9 mouse cellular contexts compared by ENCODE assay signal in the genomic region with DNA sequence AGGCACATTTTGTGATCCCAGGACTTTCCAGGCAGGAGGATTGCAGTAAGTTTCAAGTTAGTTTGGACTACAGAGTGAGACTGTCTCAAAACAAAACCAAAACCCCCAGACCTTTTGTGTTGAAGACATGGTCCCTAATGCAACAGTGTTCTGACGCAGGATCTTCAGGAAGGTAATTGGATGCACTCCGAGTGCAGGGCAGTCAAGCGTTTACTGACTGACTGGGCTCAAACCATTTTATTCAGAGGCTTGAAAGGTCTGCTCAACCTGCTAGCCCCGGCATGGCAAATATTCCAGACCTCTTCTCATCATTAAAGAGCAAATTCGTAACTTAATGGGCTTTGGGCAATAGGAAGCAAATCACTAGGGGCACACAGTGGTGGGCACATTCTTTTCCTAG. TPM values are rescaled to one million over a fixed set of nuclear protein-coding genes. Genes with fewer than 3 reads are reported as not detected.
DNase-seq lines count a peak whose midpoint lies in the region; ATAC-seq and TF ChIP-seq lines count a peak whose summit lies in the region.
"Had no signal": no experiment of that assay in that cellular context is flagged by ENCODE, and none has a peak within 500 bp of the region (broad histone marks: within the 10 kb centered on the region; RNA-seq: fewer than 3 reads in every experiment).

No protein-coding gene starts in this region.

- H3K27me3 ChIP-seq in heart, embryonic 15.5 days = no peaks in the 10 kb centered on the region
- no peaks in the 10 kb centered on the region for H3K27me3 ChIP-seq in midbrain, embryonic 11.5 days (ENCODE audit: control insufficient read depth, insufficient read depth, low read length)
- no peaks in the 10 kb centered on the region for H3K27me3 ChIP-seq in midbrain, embryonic 13.5 days
- H3K27me3 ChIP-seq in liver, embryonic 14.5 days (ENCODE audit: control insufficient read depth, insufficient read depth, low read length) = no peaks in the 10 kb centered on the region
- H3K27me3 ChIP-seq: midbrain, embryonic 12.5 days had no signal

- no peaks in the 10 kb centered on the region for H3K9me3 ChIP-seq in heart, embryonic 15.5 days (replicated peaks)
- H3K9me3 ChIP-seq in midbrain, embryonic 11.5 days (ENCODE audit: control insufficient read depth, low read length) = no peaks in the 10 kb centered on the region
- no peaks in the 10 kb centered on the region for H3K9me3 ChIP-seq in midbrain, embryonic 13.5 days
- H3K9me3 ChIP-seq in liver, embryonic 14.5 days (ENCODE audit: control insufficient read depth, low read length) = no peaks in the 10 kb centered on the region
- H3K9me3 ChIP-seq: midbrain, embryonic 12.5 days had no signal

- ATAC-seq in heart, embryonic 15.5 days (replicated peaks; ENCODE audit: insufficient number of reproducible peaks, insufficient read depth, low FRiP score, low read depth) = no peak
- ATAC-seq in midbrain, embryonic 11.5 days (ENCODE audit: low FRiP score) = no peak
- ATAC-seq in midbrain, embryonic 13.5 days = no peak
- ATAC-seq in liver, embryonic 14.5 days (ENCODE audit: insufficient read depth) = no peak

- no peak for TF ChIP-seq EP300 in liver, embryonic 14.5 days (IDR thresholded peaks at IDR 0.05; ENCODE audit: low read depth)

- H3K4me3 ChIP-seq in heart, embryonic 15.5 days = no peak overlapping the region
- H3K4me3 ChIP-seq in midbrain, embryonic 11.5 days (ENCODE audit: low read depth, low read length) = no peak overlapping the region
- no peak overlapping the region for H3K4me3 ChIP-seq in midbrain, embryonic 13.5 days (replicated peaks)
- no peak overlapping the region for H3K4me3 ChIP-seq in liver, embryonic 14.5 days (ENCODE audit: insufficient read depth in 1 of 2, low read depth in 2 of 2, low read length in 2 of 2)
- H3K4me3 ChIP-seq: midbrain, embryonic 12.5 days had no signal

- TF ChIP-seq CTCF in liver, embryonic 14.5 days (IDR thresholded peaks at IDR 0.05; ENCODE audit: low read depth) = no peak

- no peaks in the 10 kb centered on the region for H3K36me3 ChIP-seq in heart, embryonic 15.5 days
- H3K36me3 ChIP-seq in midbrain, embryonic 11.5 days (ENCODE audit: control insufficient read depth, insufficient read depth, low read length) = peaks cover 5% of the 10 kb centered on the region
- peaks cover 31% of the 10 kb centered on the region for H3K36me3 ChIP-seq in midbrain, embryonic 13.5 days
- peaks cover 48% of the 10 kb centered on the region for H3K36me3 ChIP-seq in liver, embryonic 14.5 days (replicated peaks; ENCODE audit: control insufficient read depth, insufficient read depth, low read depth)

- no peak overlapping the region for H3K9ac ChIP-seq in heart, embryonic 15.5 days
- no peak overlapping the region for H3K9ac ChIP-seq in midbrain, embryonic 11.5 days (ENCODE audit: low read length)
- H3K9ac ChIP-seq in midbrain, embryonic 13.5 days (replicated peaks) = no peak overlapping the region
- H3K9ac ChIP-seq in liver, embryonic 14.5 days (replicated peaks) = no peak overlapping the region; the same call in 1 of the 2 replicates
- H3K9ac ChIP-seq: midbrain, embryonic 12.5 days had no signal

- peak overlapping the region; percentile 88 for H3K27ac ChIP-seq in heart, embryonic 15.5 days
- H3K27ac ChIP-seq in midbrain, embryonic 11.5 days (ENCODE audit: low read depth, low read length) = no peak overlapping the region
- H3K27ac ChIP-seq in midbrain, embryonic 13.5 days = no peak overlapping the region
- peak overlapping the region; percentile 100 for H3K27ac ChIP-seq in liver, embryonic 14.5 days

- peaks cover 73% of the 10 kb centered on the region for H3K4me1 ChIP-seq in heart, embryonic 15.5 days (replicated peaks)
- peaks cover 17% of the 10 kb centered on the region for H3K4me1 ChIP-seq in midbrain, embryonic 11.5 days (ENCODE audit: control insufficient read depth, insufficient read depth, low read length)
- H3K4me1 ChIP-seq in midbrain, embryonic 13.5 days (replicated peaks) = peaks cover 67% of the 10 kb centered on the region
- peaks cover 61 to 79% of the 10 kb centered on the region in 2 experiments for H3K4me1 ChIP-seq in liver, embryonic 14.5 days (replicated peaks; ENCODE audit: control insufficient read depth in 2 of 2, insufficient read depth in 2 of 2, low read length in 1 of 2)

- 0 out of 2 replicates have a peak overlapping the region, but pooled peaks have one; percentile 15 for H3K4me2 ChIP-seq in heart, embryonic 15.5 days
- H3K4me2 ChIP-seq in midbrain, embryonic 11.5 days = no peak overlapping the region
- H3K4me2 ChIP-seq in midbrain, embryonic 13.5 days (replicated peaks) = no peak overlapping the region
- peak overlapping the region; percentile 65 for H3K4me2 ChIP-seq in liver, embryonic 14.5 days (ENCODE audit: low read depth)
- H3K4me2 ChIP-seq: midbrain, embryonic 12.5 days had no signal

- DNase-seq in cerebellum, adult 18-20 months = peak; percentile 46 to 51
- no peak for DNase-seq in cerebellum, adult 8-10 months
- DNase-seq in heart, postnatal 10 days = no peak
- peak; percentile 31 for DNase-seq in midbrain, embryonic 11.5 days (ENCODE audit: low spot score, missing footprints)
- DNase-seq in liver, embryonic 14.5 days (ENCODE audit: low read depth in 3 of 3, low spot score in 3 of 3) = no peak
- no peak for DNase-seq in gastrocnemius, adult 8-10 months (ENCODE audit: low spot score in 2 of 2)

- 87% methylated on average over 5 of the region's 5 CpGs for WGBS in heart, embryonic 15.5 days
- 57% methylated on average over 5 of the region's 5 CpGs for WGBS in midbrain, embryonic 11.5 days
- WGBS in midbrain, embryonic 13.5 days = 47% methylated on average over 5 of the region's 5 CpGs
- 88% methylated on average over 5 of the region's 5 CpGs for WGBS in liver, embryonic 14.5 days (ENCODE audit: insufficient replicate concordance)

- intact Hi-C loops in heart, postnatal 10 days (cut with DNase I) = no loop called here

RNA-seq across cellular contexts. Expression of a gene that starts 12.8 kb away (rescaled TPM):
- polyA plus RNA-seq in heart, embryonic 15.5 days (2015; fragmentation: Nextera tagmentation; extraction: Ambion mirVana) = 69.5 and 80.7 TPM in 2 replicates
- total RNA-seq in heart, postnatal 10 days (2021) = 10 to 100 TPM; 40.0 to 72.4 TPM
- 120 and 125 TPM in 2 replicates for polyA plus RNA-seq in midbrain, embryonic 11.5 days (2014; fragmentation: Nextera tagmentation; extraction: Ambion mirVana)
- 190 and 195 TPM in 2 replicates for polyA plus RNA-seq in midbrain, embryonic 13.5 days (2015; fragmentation: Nextera tagmentation; extraction: Ambion mirVana)
- 72.2 and 81.6 TPM in 2 replicates for polyA plus RNA-seq in liver, embryonic 14.5 days (2012; rRNA removed)
- polyA plus RNA-seq in liver, embryonic 14.5 days (2014; fragmentation: Nextera tagmentation; extraction: Ambion mirVana) = 172 and 186 TPM in 2 replicates
- 10 to 100 TPM in 3 of 4 experiments, 1 to 10 TPM in 1; 9.1 to 17.5 (median 15.4) TPM for total RNA-seq in gastrocnemius, adult 8-10 months (2022)

RNA-seq across cellular contexts. Expression of a gene that starts 29.1 kb away (rescaled TPM):
- polyA plus RNA-seq in heart, embryonic 15.5 days (2015; fragmentation: Nextera tagmentation; extraction: Ambion mirVana) = 47.3 and 49.9 TPM in 2 replicates
- total RNA-seq in heart, postnatal 10 days (2021) = 10 to 100 TPM; 16.0 to 17.8 TPM
- polyA plus RNA-seq in midbrain, embryonic 11.5 days (2014; fragmentation: Nextera tagmentation; extraction: Ambion mirVana) = 166 and 187 TPM in 2 replicates
- polyA plus RNA-seq in midbrain, embryonic 13.5 days (2015; fragmentation: Nextera tagmentation; extraction: Ambion mirVana) = 38.7 and 46.4 TPM in 2 replicates
- polyA plus RNA-seq in liver, embryonic 14.5 days (2012; rRNA removed) = 25.1 and 47.1 TPM in 2 replicates
- 80.9 and 82.6 TPM in 2 replicates for polyA plus RNA-seq in liver, embryonic 14.5 days (2014; fragmentation: Nextera tagmentation; extraction: Ambion mirVana)
- 1 to 10 TPM; 1.1 to 4.8 (median 3.1) TPM for total RNA-seq in gastrocnemius, adult 8-10 months (2022)

Comparison
In these comparisons a context has a peak if more than half of its experiments do, and no peak if none do; other contexts are left out.
1. DNase-seq: peak in cerebellum, adult 18-20 months (2 of 2) and midbrain, embryonic 11.5 days (single experiment); none in cerebellum, adult 8-10 months (single experiment), heart, postnatal 10 days (0 of 2), liver, embryonic 14.5 days (0 of 3) and gastrocnemius, adult 8-10 months (0 of 2).
2. H3K27ac ChIP-seq: peak in heart, embryonic 15.5 days (single experiment) and liver, embryonic 14.5 days (single experiment); none in midbrain, embryonic 11.5 days (single experiment) and midbrain, embryonic 13.5 days (single experiment).
3. H3K4me2 ChIP-seq: peak in heart, embryonic 15.5 days (single experiment) and liver, embryonic 14.5 days (single experiment); none in midbrain, embryonic 11.5 days (single experiment) and midbrain, embryonic 13.5 days (single experiment).